Mouse (Mus musculus) midbrain, embryonic 14.5 days (tissue): Measurements from ENCODE around the gene Rpp25. TPM values are rescaled to one million over a fixed set of nuclear protein-coding genes. Genes with fewer than 3 reads are reported as not detected.

Experiments used
- ATAC-seq: fragments of 200-750 bp; cut with Nextera tagmentation; 2 replicates; pipeline ENCODE4 v1.8.0; 2017; ENCODE audit warnings: moderate number of reproducible peaks, moderate library complexity; ENCODE audit not compliant: low FRiP score, low TSS enrichment
- DNase-seq: peaks from one replicate; pipeline ENCODE4 v3.0.0-alpha.2; 2015
- H3K27ac ChIP-seq: fragments of 300-500 bp; sonication (generic); replicated peaks from 2 replicates; pipeline ENCODE4 v1.5.1; 2014; ENCODE audit warnings: mild to moderate bottlenecking, low read depth, low read length, moderate library complexity
- H3K27me3 ChIP-seq: fragments of 300-500 bp; sonication (generic); 2 replicates; pipeline ENCODE4 v1.6.1; 2014; ENCODE audit warnings: low read length, control low read depth, mixed read lengths; ENCODE audit not compliant: control insufficient read depth, insufficient read depth
- H3K36me3 ChIP-seq: fragments of 300-500 bp; sonication (generic); 2 replicates; pipeline ENCODE4 v1.6.1; 2014; ENCODE audit warnings: low read length, control low read depth; ENCODE audit not compliant: control insufficient read depth, insufficient read depth
- H3K4me1 ChIP-seq: fragments of 300-500 bp; sonication (generic); 2 replicates; pipeline ENCODE4 v1.6.1; 2014; ENCODE audit warnings: mild to moderate bottlenecking, antibody characterized with exemption, low read length, control low read depth; ENCODE audit not compliant: control insufficient read depth, insufficient read depth
- H3K4me2 ChIP-seq: fragments of 300-500 bp; sonication (generic); 2 replicates; pipeline ENCODE4 v1.6.1; 2014; ENCODE audit warnings: mild to moderate bottlenecking, low read length, moderate library complexity
- H3K4me3 ChIP-seq: fragments of 300-500 bp; sonication (generic); replicated peaks from 2 replicates; pipeline ENCODE4 v1.5.1; 2014; ENCODE audit warnings: low read depth, low read length
- H3K9ac ChIP-seq: fragments of 300-500 bp; sonication (generic); replicated peaks from 2 replicates; pipeline ENCODE4 v1.6.1; 2014; ENCODE audit warnings: mild to moderate bottlenecking, low read length, moderate library complexity
- H3K9me3 ChIP-seq: fragments of 300-500 bp; sonication (generic); 2 replicates; pipeline ENCODE4 v1.6.1; 2016; ENCODE audit warnings: low read length, control low read depth, mixed read lengths; ENCODE audit not compliant: control insufficient read depth
- WGBS: fragments of 180-500 bp; shearing (Covaris S2); extraction: QIAGEN DNeasy Blood & Tissue Kit; methylation state at CpG from one replicate; pipeline ENCODE4 v1.1.7; 2014; 5-methylcytosine and 5-hydroxymethylcytosine counted together
- polyA plus RNA-seq: library from polyadenylated mRNA; unstranded; fragments of >200 nt; fragmentation: Nextera tagmentation; extraction: Ambion mirVana; gene quantifications from 2 replicates; pipeline ENCODE4 v1.2.1, GENCODE M21; 2014

Rpp25 gene
- polyA plus RNA-seq, 1 experiment from 2014 or later: 30.7 TPM

GRCm38 (mm10) chr9:57554753-57555152 lies 50.9 kb downstream of the Rpp25 start:
- Histone ChIP-seq H3K27ac (no peak overlapping the region), H3K4me3 (no peak overlapping the region), H3K4me1 (peaks cover 6% of the 10 kb centered on the region; the same call in 1 of the 2 replicates), H3K9me3 (no peaks in the 10 kb centered on the region), H3K36me3 (peaks cover 11% of the 10 kb centered on the region; the same call in 1 of the 2 replicates), H3K27me3 (no peaks in the 10 kb centered on the region), H3K9ac (no peak overlapping the region), H3K4me2 (no peak overlapping the region)
- 35% methylated on average over 3 of the region's 3 CpGs for WGBS
- no peak for DNase-seq
- no peak for ATAC-seq

Other genes starting within 250 kb of the Rpp25 start
- 3.3 and 4.4 TPM in 2 replicates for gene 1700017B05Rik, start 241.4 kb upstream of the Rpp25 start, polyA plus RNA-seq
- gene Ppcdc, start 63.9 kb upstream of the Rpp25 start, polyA plus RNA-seq: 19.9 and 22.9 TPM in 2 replicates
- 98.9 and 109 TPM in 2 replicates for gene Scamp5, start 36.0 kb upstream of the Rpp25 start, polyA plus RNA-seq
- 832 and 924 TPM in 2 replicates for gene Cox5a, start 17.2 kb downstream of the Rpp25 start, polyA plus RNA-seq
- gene Fam219b, start 33.5 kb downstream of the Rpp25 start, polyA plus RNA-seq: 23.8 and 24.1 TPM in 2 replicates
- gene Mpi, start 48.7 kb downstream of the Rpp25 start, polyA plus RNA-seq: 53.5 and 56.5 TPM in 2 replicates
- gene Scamp2, start 56.9 kb downstream of the Rpp25 start, polyA plus RNA-seq: 48.2 TPM in 2 replicates
- gene Ulk3, start 85.4 kb downstream of the Rpp25 start, polyA plus RNA-seq: 12.5 and 20.4 TPM in 2 replicates
- gene Cplx3, start 102.3 kb downstream of the Rpp25 start, polyA plus RNA-seq: 0.74 and 0.96 TPM in 2 replicates
- not detected in 2 replicates for gene Lman1l, start 116.7 kb downstream of the Rpp25 start, polyA plus RNA-seq
- 40.0 and 41.9 TPM in 2 replicates for gene Csk, start 149.6 kb downstream of the Rpp25 start, polyA plus RNA-seq
- gene Cyp1a2, start 179.7 kb downstream of the Rpp25 start, polyA plus RNA-seq: not detected in 2 replicates
- 0.08 TPM in 1 of 2 replicates, not detected in the other for gene Cyp1a1, start 183.9 kb downstream of the Rpp25 start, polyA plus RNA-seq
- 24.6 and 27.7 TPM in 2 replicates for gene Edc3, start 204.5 kb downstream of the Rpp25 start, polyA plus RNA-seq